Mouse (Mus musculus) intestine, embryonic 15.5 days (tissue): ENCODE data around the gene Rag2. TPM values are rescaled to one million over a fixed set of nuclear protein-coding genes. Genes with fewer than 3 reads are reported as not detected.

Source experiments
- ATAC-seq: fragments of 200-750 bp; cut with Nextera tagmentation; 2 replicates; pipeline ENCODE4 v1.8.0; 2017; ENCODE audit warnings: moderate TSS enrichment, moderate library complexity
- H3K27ac ChIP-seq: fragments of 300-500 bp; sonication (generic); 2 replicates; pipeline ENCODE4 v1.5.1; 2015; ENCODE audit warnings: mild to moderate bottlenecking, inconsistent platforms
- H3K27me3 ChIP-seq: fragments of 300-500 bp; sonication (generic); replicated peaks from 2 replicates; pipeline ENCODE4 v1.6.1; 2015; ENCODE audit warnings: inconsistent platforms
- H3K36me3 ChIP-seq: fragments of 300-500 bp; sonication (generic); 2 replicates; pipeline ENCODE4 v1.6.1; 2015; ENCODE audit warnings: inconsistent platforms
- H3K4me1 ChIP-seq: fragments of 300-500 bp; sonication (generic); replicated peaks from 2 replicates; pipeline ENCODE4 v1.6.1; 2015; ENCODE audit warnings: inconsistent platforms
- H3K4me2 ChIP-seq: fragments of 300-500 bp; sonication (generic); replicated peaks from 2 replicates; pipeline ENCODE4 v1.6.1; 2015; ENCODE audit warnings: mild to moderate bottlenecking, inconsistent platforms
- H3K4me3 ChIP-seq: fragments of 300-500 bp; sonication (generic); replicated peaks from 2 replicates; pipeline ENCODE4 v1.5.1; 2015; ENCODE audit warnings: inconsistent platforms
- H3K9ac ChIP-seq: fragments of 300-500 bp; sonication (generic); 2 replicates; pipeline ENCODE4 v1.6.1; 2015; ENCODE audit warnings: inconsistent platforms
- H3K9me3 ChIP-seq: fragments of 300-500 bp; sonication (generic); 2 replicates; pipeline ENCODE4 v1.6.1; 2016; ENCODE audit warnings: inconsistent platforms
- WGBS: fragments of 180-500 bp; shearing (Covaris S2); methylation state at CpG from one replicate; pipeline ENCODE4 v1.1.7; 2015; 5-methylcytosine and 5-hydroxymethylcytosine counted together
- polyA plus RNA-seq: library from polyadenylated mRNA; unstranded; fragments of >200 nt; fragmentation: Nextera tagmentation; extraction: Ambion mirVana; gene quantifications from 2 replicates; pipeline ENCODE4 v1.2.1, GENCODE M21; 2015

Gene Rag2
- polyA plus RNA-seq, 1 experiment from 2014 or later: 0.08 TPM

- Histone ChIP-seq H3K4me2 (no peak overlapping the region), H3K27me3 (no peaks in the 10 kb centered on the region), H3K4me1 (no peaks in the 10 kb centered on the region), H3K4me3 (no peak overlapping the region), H3K9me3 (no peaks in the 10 kb centered on the region), H3K36me3 (no peaks in the 10 kb centered on the region), H3K9ac (no peak overlapping the region), H3K27ac (no peak overlapping the region)
- ATAC-seq: no peak
- 84% methylated on average over 3 of the region's 3 CpGs for WGBS
Measured at GRCm38 (mm10) chr2:101668751-101669150, 44.2 kb downstream of the Rag2 start.

GRCm38 (mm10) chr2:101673547-101673946 lies 49.0 kb downstream of the Rag2 start:
- no peak overlapping the region for H3K4me2 ChIP-seq
- H3K4me3 ChIP-seq: no peak overlapping the region
- no peaks in the 10 kb centered on the region for H3K9me3 ChIP-seq
- H3K9ac ChIP-seq: no peak overlapping the region
- no peaks in the 10 kb centered on the region for H3K36me3 ChIP-seq
- H3K27me3 ChIP-seq: no peaks in the 10 kb centered on the region
- H3K4me1 ChIP-seq: 0 out of 2 replicates have a peak, but pooled peaks cover 2% of the 10 kb centered on the region
- no peak for ATAC-seq
- H3K27ac ChIP-seq: no peak overlapping the region
- 68% methylated on average over 3 of the region's 3 CpGs for WGBS

GRCm38 (mm10) chr2:101678236-101679021 lies 53.9 kb downstream of the Rag2 start, which contains the start of gene Traf6:
Gene Traf6, plus strand, starts transcription at chr2:101678429.
- Histone ChIP-seq H3K27me3 (no peaks in the 10 kb centered on the region), H3K4me2 (peak within 1 kb of the TSS; percentile 77), H3K9ac (peak within 1 kb of the TSS; percentile 81), H3K9me3 (no peaks in the 10 kb centered on the region), H3K4me3 (peak within 1 kb of the TSS; percentile 93), H3K4me1 (peaks cover 6% of the 10 kb centered on the region), H3K27ac (peak within 1 kb of the TSS; percentile 27; the same call in 1 of the 2 replicates), H3K36me3 (no peaks in the 10 kb centered on the region)
- peak; percentile 98 for ATAC-seq
- WGBS: under 1% methylated on average over 66 of the region's 68 CpGs

GRCm38 (mm10) chr2:101679164-101679784 lies 54.8 kb downstream of the Rag2 start:
- Histone ChIP-seq H3K27me3 (no peaks in the 10 kb centered on the region), H3K4me1 (peaks cover 6% of the 10 kb centered on the region), H3K36me3 (no peaks in the 10 kb centered on the region), H3K9ac (peak overlapping the region; percentile 81), H3K4me3 (peak overlapping the region; percentile 93), H3K4me2 (peak overlapping the region; percentile 77), H3K27ac (no peak overlapping the region), H3K9me3 (no peaks in the 10 kb centered on the region)
- no peak for ATAC-seq
- 5% methylated on average over 15 of the region's 15 CpGs for WGBS

Other genes with a start within 250 kb of the Rag2 start
- 0.03 TPM in 1 of 2 replicates, not detected in the other for gene Rag1, start 24.8 kb downstream of the Rag2 start, polyA plus RNA-seq
- 52.0 and 57.2 TPM in 2 replicates for gene B230118H07Rik, start 24.8 kb downstream of the Rag2 start, polyA plus RNA-seq
- 8.2 and 9.2 TPM in 2 replicates for gene Traf6, start 53.7 kb downstream of the Rag2 start, polyA plus RNA-seq